ENCODE assay signal across 8 mouse cellular contexts in the genomic region with DNA sequence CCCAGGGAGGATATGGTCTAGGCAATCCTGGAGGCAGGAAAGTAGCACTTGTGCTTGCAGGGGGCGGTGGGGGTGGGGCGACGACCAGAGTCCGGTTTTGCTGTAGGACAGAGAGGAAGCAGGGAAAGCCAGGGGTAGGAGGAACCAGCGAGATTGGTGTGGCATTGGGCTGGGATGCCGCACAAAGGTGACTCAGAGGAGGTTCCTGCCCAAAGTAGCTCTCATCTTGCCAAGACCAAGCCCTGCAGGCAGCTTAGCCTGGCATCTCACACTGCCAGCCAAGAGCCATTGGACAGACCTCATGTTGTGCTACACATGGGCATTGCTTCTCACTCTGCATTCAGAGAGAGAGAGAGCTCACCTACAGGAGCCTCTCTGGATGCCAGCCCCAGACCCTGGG. TPM values are rescaled to one million over a fixed set of nuclear protein-coding genes. Genes with fewer than 3 reads are reported as not detected.
A peak's percentile ranks its signal among the peaks of the same experiment; 100 is the strongest.
DNase-seq lines count a peak whose midpoint lies in the region; ATAC-seq and TF ChIP-seq lines count a peak whose summit lies in the region.

A gene (plus strand): TSS at position 283 of the 400 bp plus-strand sequence.

- no peaks in the 10 kb centered on the region for H3K36me3 ChIP-seq in lung, embryonic 14.5 days (ENCODE audit: insufficient read depth)
- no peaks in the 10 kb centered on the region for H3K36me3 ChIP-seq in forebrain, embryonic 16.5 days (ENCODE audit: control insufficient read depth, insufficient read depth)
- no peaks in the 10 kb centered on the region for H3K36me3 ChIP-seq in liver, postnatal 0 days (replicated peaks; ENCODE audit: insufficient read depth, low read length)

- WGBS in lung, embryonic 14.5 days = 16% methylated on average over 5 of the region's 6 CpGs
- 29% methylated on average over 6 of the region's 6 CpGs for WGBS in forebrain, embryonic 16.5 days
- 35% methylated on average over 6 of the region's 6 CpGs for WGBS in liver, postnatal 0 days (ENCODE audit: insufficient replicate concordance)

- H3K4me1 ChIP-seq in lung, embryonic 14.5 days (ENCODE audit: insufficient read depth) = peaks cover 10% of the 10 kb centered on the region; the same call in 1 of the 2 replicates
- peaks cover 43% of the 10 kb centered on the region for H3K4me1 ChIP-seq in forebrain, embryonic 16.5 days (replicated peaks; ENCODE audit: control insufficient read depth, insufficient read depth, low read length)
- peaks cover 57% of the 10 kb centered on the region for H3K4me1 ChIP-seq in liver, postnatal 0 days (ENCODE audit: insufficient read depth)

- H3K4me2 ChIP-seq in lung, embryonic 14.5 days = peak within 1 kb of the TSS; percentile 96
- peak within 1 kb of the TSS; percentile 86 for H3K4me2 ChIP-seq in forebrain, embryonic 16.5 days (ENCODE audit: low read length)
- peak within 1 kb of the TSS; percentile 99 for H3K4me2 ChIP-seq in liver, postnatal 0 days (ENCODE audit: low read depth, low read length)

- no peaks in the 10 kb centered on the region for H3K27me3 ChIP-seq in lung, embryonic 14.5 days (ENCODE audit: insufficient read depth, low read length)
- no peaks in the 10 kb centered on the region for H3K27me3 ChIP-seq in forebrain, embryonic 16.5 days (replicated peaks; ENCODE audit: control insufficient read depth, insufficient read depth, low read length)
- H3K27me3 ChIP-seq in liver, postnatal 0 days (ENCODE audit: insufficient read depth, low read length) = no peaks in the 10 kb centered on the region

- peak within 1 kb of the TSS; percentile 85 for H3K4me3 ChIP-seq in lung, embryonic 14.5 days (ENCODE audit: low read depth, low read length)
- peak within 1 kb of the TSS; percentile 87 for H3K4me3 ChIP-seq in forebrain, embryonic 16.5 days (replicated peaks; ENCODE audit: low read length)
- peak within 1 kb of the TSS; percentile 94 for H3K4me3 ChIP-seq in liver, postnatal 0 days (ENCODE audit: low read depth, low read length)

- no peak for ATAC-seq in lung, embryonic 14.5 days (ENCODE audit: insufficient read depth)
- ATAC-seq in forebrain, embryonic 16.5 days = no peak
- ATAC-seq in liver, postnatal 0 days = no peak

- no peak for TF ChIP-seq EP300 in liver, postnatal 0 days (IDR thresholded peaks at IDR 0.05; ENCODE audit: low read depth)

- DNase-seq in lung, embryonic 14.5 days = no peak
- DNase-seq in lung, postnatal 14 days = no peak
- DNase-seq in brain, embryonic 14.5 days (ENCODE audit: low read depth) = no peak
- peak; percentile 24 for DNase-seq in induced T-regulatory cell, adult 2 months (ENCODE audit: low read depth)
- no peak for DNase-seq in liver, postnatal 0 days
- DNase-seq in right cerebral cortex, adult 2 months (ENCODE audit: low spot score in 2 of 2) = no peak
- no peak for DNase-seq in embryo, embryonic 9.5 days (ENCODE audit: extremely low spot score)

- no peaks in the 10 kb centered on the region for H3K9me3 ChIP-seq in lung, embryonic 14.5 days (ENCODE audit: low read depth, low read length)
- no peaks in the 10 kb centered on the region for H3K9me3 ChIP-seq in forebrain, embryonic 16.5 days (ENCODE audit: control insufficient read depth, low read length)
- H3K9me3 ChIP-seq in liver, postnatal 0 days (ENCODE audit: low read length) = no peaks in the 10 kb centered on the region

- TF ChIP-seq CTCF in lung, embryonic 14.5 days (IDR thresholded peaks at IDR 0.05; ENCODE audit: low read depth) = no peak
- TF ChIP-seq CTCF in brain, embryonic 14.5 days (IDR thresholded peaks at IDR 0.05; ENCODE audit: borderline replicate concordance, extremely low read depth, insufficient read depth, insufficient read length) = no peak
- TF ChIP-seq CTCF in liver, postnatal 0 days (IDR thresholded peaks at IDR 0.05; ENCODE audit: low read depth) = no peak

- H3K9ac ChIP-seq in lung, embryonic 14.5 days = peak within 1 kb of the TSS; percentile 94
- peak within 1 kb of the TSS; percentile 99 for H3K9ac ChIP-seq in forebrain, embryonic 16.5 days (replicated peaks; ENCODE audit: low read depth, low read length)
- peak within 1 kb of the TSS; percentile 96 for H3K9ac ChIP-seq in liver, postnatal 0 days (replicated peaks)

- peak within 1 kb of the TSS; percentile 6 for H3K27ac ChIP-seq in lung, embryonic 14.5 days (ENCODE audit: low read depth)
- peak within 1 kb of the TSS; percentile 91 for H3K27ac ChIP-seq in forebrain, embryonic 16.5 days (ENCODE audit: low read length)
- peak within 1 kb of the TSS; percentile 80; the same call in 1 of the 2 replicates for H3K27ac ChIP-seq in liver, postnatal 0 days (ENCODE audit: low read depth)

- no peak for TF ChIP-seq POLR2A in brain, embryonic 14.5 days (IDR thresholded peaks at IDR 0.05; ENCODE audit: borderline replicate concordance, extremely low read depth, insufficient read depth, insufficient read length, poor library complexity, severe bottlenecking)

RNA-seq across cellular contexts. Expression of the gene that starts here (rescaled TPM):
- 8.6 and 9.8 TPM in 2 replicates for polyA plus RNA-seq in lung, embryonic 14.5 days (2014; fragmentation: Nextera tagmentation; extraction: Ambion mirVana)
- 64.7 and 74.6 TPM in 2 replicates for polyA plus RNA-seq in brain, embryonic 14.5 days (2012; rRNA removed)
- 56.8 and 57.8 TPM in 2 replicates for polyA plus RNA-seq in forebrain, embryonic 16.5 days (2015; fragmentation: Nextera tagmentation; extraction: Ambion mirVana)
- 3.2 and 3.7 TPM in 2 replicates for polyA plus RNA-seq in liver, postnatal 0 days (2015; fragmentation: Nextera tagmentation; extraction: Ambion mirVana)

Comparison
In these comparisons a context has a peak if more than half of its experiments do, and no peak if none do; other contexts are left out.
1. H3K27ac ChIP-seq: peak in every context shown above with its lines; median percentile 91 in forebrain, embryonic 16.5 days; 80 in liver, postnatal 0 days; 6 in lung, embryonic 14.5 days.